Mouse (Mus musculus) olfactory bulb, adult 2 months (tissue): ENCODE data around the gene Ntmt1.

Source experiments
- CTCF ChIP-seq: fragments of 200-500 bp; IDR thresholded peaks from 2 replicates; pipeline ENCODE4 v1.5.1; 2012; ENCODE audit warnings: low read depth, mild to moderate bottlenecking, low read length, moderate library complexity; ENCODE audit not compliant: insufficient read depth
- POLR2A ChIP-seq: fragments of 200-500 bp; IDR thresholded peaks from 2 replicates; pipeline ENCODE4 v1.6.1; 2012; ENCODE audit warnings: mild to moderate bottlenecking, low read depth, low read length, moderate library complexity; ENCODE audit not compliant: insufficient read depth

- TF ChIP-seq POLR2A (no peak), CTCF (no peak)
These were observed 39.1 kb downstream of the Ntmt1 start for GRCm38 (mm10) chr2:30846723-30847122.
